Mouse (Mus musculus): ENCODE data around the gene Gm45234. TPM values are rescaled to one million over a fixed set of nuclear protein-coding genes. Genes with fewer than 3 reads are reported as not detected.

Gm45234 gene
- total and polyA plus RNA-seq, 2 experiments from 2014 or later, result 0.26 TPM; not detected in 1

GRCm38 (mm10) chr6:124722876-124723473 is 32.8 kb downstream of the Gm45234 start:
- no peak for TF ChIP-seq CTCF (IDR thresholded peaks at IDR 0.05; ENCODE audit: low read depth)
- Histone ChIP-seq H3K4me1 (ENCODE audit: insufficient read depth, low read length) (no peaks in the 10 kb centered on the region), H3K4me2 (ENCODE audit: low read depth, low read length) (no peak overlapping the region), H3K27me3 (ENCODE audit: insufficient read depth, low read length) (no peaks in the 10 kb centered on the region), H3K9ac (replicated peaks; ENCODE audit: low read length) (no peak overlapping the region), H3K27ac (no peak overlapping the region), H3K36me3 (ENCODE audit: insufficient read depth, low read length) (no peaks in the 10 kb centered on the region), H3K4me3 (ENCODE audit: low read length) (no peak overlapping the region), H3K9me3 (ENCODE audit: low read length) (no peaks in the 10 kb centered on the region)
- ATAC-seq (no peak), DNase-seq (ENCODE audit: low spot score) (no peak)
- WGBS, result 84% methylated on average over 6 of the region's 6 CpGs

- H3K9me3 ChIP-seq (ENCODE audit: low read length), result no peaks in the 10 kb centered on the region
- DNase-seq (ENCODE audit: low spot score), result no peak
- H3K36me3 ChIP-seq (ENCODE audit: insufficient read depth, low read length), result peaks cover 13% of the 10 kb centered on the region; the same call in 1 of the 2 replicates
- no peaks in the 10 kb centered on the region for H3K4me1 ChIP-seq (ENCODE audit: insufficient read depth, low read length)
- whole genome bisulfite sequencing, result 57% methylated on average over 11 of the region's 11 CpGs
- H3K27ac ChIP-seq, result no peak overlapping the region
- H3K4me2 ChIP-seq (ENCODE audit: low read depth, low read length), result no peak overlapping the region
- no peak overlapping the region for H3K4me3 ChIP-seq (ENCODE audit: low read length)
- H3K9ac ChIP-seq (replicated peaks; ENCODE audit: low read length), result no peak overlapping the region
- H3K27me3 ChIP-seq (ENCODE audit: insufficient read depth, low read length), result no peaks in the 10 kb centered on the region
- no peak for TF ChIP-seq CTCF (IDR thresholded peaks at IDR 0.05; ENCODE audit: low read depth)
- ATAC-seq, result no peak
These were observed 34.9 kb downstream of the Gm45234 start for GRCm38 (mm10) chr6:124720904-124721303.

DNA sequence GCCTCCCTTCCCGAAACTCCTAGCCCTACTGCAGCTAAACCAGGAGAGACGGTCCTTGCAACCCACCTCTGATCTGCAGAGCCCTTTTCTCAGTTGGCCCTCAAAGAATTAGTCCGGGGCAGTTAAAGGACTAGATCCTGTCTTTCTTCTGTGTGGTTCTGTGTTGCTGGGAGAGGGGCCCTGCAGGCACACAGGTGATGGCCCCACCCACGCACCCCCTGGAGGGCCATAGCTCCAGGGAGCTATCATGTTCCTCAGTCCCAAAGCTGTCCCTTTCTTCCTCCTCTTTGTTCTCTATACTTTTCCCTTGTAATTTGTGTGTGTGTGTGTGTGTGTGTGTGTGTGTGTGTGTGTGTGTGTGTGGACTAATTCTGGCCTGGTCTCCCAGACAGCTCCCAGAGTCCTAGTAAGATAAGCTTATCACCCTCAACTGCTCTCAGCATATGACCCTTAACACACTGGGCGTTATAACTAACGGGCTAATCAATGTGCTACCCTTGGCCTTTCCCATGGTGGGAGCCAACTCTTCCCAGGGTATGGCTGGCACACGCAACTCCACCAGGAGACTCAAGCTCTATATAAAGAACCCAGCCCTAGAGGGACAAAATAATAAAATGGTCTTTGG is 36.4 kb downstream of the Gm45234 start:
- Histone ChIP-seq H3K4me1 (ENCODE audit: insufficient read depth, low read length) (no peaks in the 10 kb centered on the region), H3K4me3 (ENCODE audit: low read length) (no peak overlapping the region), H3K36me3 (ENCODE audit: insufficient read depth, low read length) (peaks cover 27% of the 10 kb centered on the region; the same call in 1 of the 2 replicates), H3K27me3 (ENCODE audit: insufficient read depth, low read length) (no peaks in the 10 kb centered on the region), H3K27ac (no peak overlapping the region), H3K9me3 (ENCODE audit: low read length) (no peaks in the 10 kb centered on the region), H3K9ac (replicated peaks; ENCODE audit: low read length) (no peak overlapping the region), H3K4me2 (ENCODE audit: low read depth, low read length) (no peak overlapping the region)
- no peak for DNase-seq (ENCODE audit: low spot score)
- 77% methylated on average over 7 of the region's 7 CpGs for WGBS
- ATAC-seq, result no peak
- no peak for TF ChIP-seq CTCF (IDR thresholded peaks at IDR 0.05; ENCODE audit: low read depth)

DNA sequence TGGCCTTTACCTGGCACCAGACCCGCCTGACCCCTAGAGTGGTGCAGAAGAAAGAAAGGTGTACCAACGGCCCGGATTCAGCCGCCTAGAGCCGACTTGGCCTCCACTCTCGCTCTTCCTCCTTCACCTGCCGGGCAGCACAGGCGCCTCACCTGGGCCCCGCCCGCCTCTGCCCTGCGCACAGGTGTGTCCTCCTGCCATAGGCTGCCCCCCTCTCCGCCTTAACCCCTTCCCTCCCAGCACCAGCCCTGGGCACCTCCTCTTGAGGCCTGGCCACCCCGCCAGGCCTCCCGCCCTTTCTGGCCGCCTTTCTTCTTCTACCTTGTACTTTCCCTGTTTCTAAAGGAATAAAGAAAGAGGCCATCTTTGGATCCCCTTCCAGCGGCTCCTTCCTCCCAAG is 37.1 kb downstream of the Gm45234 start:
- no peak overlapping the region for H3K9ac ChIP-seq (replicated peaks; ENCODE audit: low read length)
- no peak overlapping the region for H3K27ac ChIP-seq
- peaks cover 27% of the 10 kb centered on the region; the same call in 1 of the 2 replicates for H3K36me3 ChIP-seq (ENCODE audit: insufficient read depth, low read length)
- peaks cover 2% of the 10 kb centered on the region; the same call in 1 of the 2 replicates for H3K4me1 ChIP-seq (ENCODE audit: insufficient read depth, low read length)
- no peak for TF ChIP-seq CTCF (IDR thresholded peaks at IDR 0.05; ENCODE audit: low read depth)
- no peak overlapping the region for H3K4me2 ChIP-seq (ENCODE audit: low read depth, low read length)
- H3K9me3 ChIP-seq (ENCODE audit: low read length), result no peaks in the 10 kb centered on the region
- no peak for DNase-seq (ENCODE audit: low spot score)
- no peaks in the 10 kb centered on the region for H3K27me3 ChIP-seq (ENCODE audit: insufficient read depth, low read length)
- 64% methylated on average over 16 of the region's 16 CpGs for WGBS
- no peak for ATAC-seq
- H3K4me3 ChIP-seq (ENCODE audit: low read length), result no peak overlapping the region

DNA sequence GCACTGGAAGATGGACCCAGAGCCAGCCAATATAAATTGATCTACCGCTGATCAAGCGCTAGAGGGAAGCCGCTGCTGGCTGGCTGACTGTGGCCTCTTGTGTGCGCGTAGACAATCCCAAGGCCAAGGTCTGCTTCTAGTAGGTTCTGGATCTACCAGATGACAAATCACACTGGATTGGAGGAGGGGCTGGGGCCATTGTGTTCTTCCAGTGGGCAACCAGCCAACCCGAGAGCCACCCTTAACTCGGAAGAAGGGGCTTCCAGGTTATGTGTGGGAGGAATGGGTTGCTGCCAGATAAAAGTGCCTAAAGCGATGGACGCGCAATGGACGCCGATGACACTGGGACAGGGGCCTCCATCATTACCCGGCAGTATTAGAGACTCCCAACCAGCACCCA is 37.9 kb downstream of the Gm45234 start:
- Histone ChIP-seq H3K4me3 (ENCODE audit: low read length) (no peak overlapping the region), H3K9ac (replicated peaks; ENCODE audit: low read length) (no peak overlapping the region), H3K27me3 (ENCODE audit: insufficient read depth, low read length) (no peaks in the 10 kb centered on the region), H3K9me3 (ENCODE audit: low read length) (no peaks in the 10 kb centered on the region), H3K36me3 (ENCODE audit: insufficient read depth, low read length) (peaks cover 27% of the 10 kb centered on the region; the same call in 1 of the 2 replicates), H3K27ac (no peak overlapping the region), H3K4me1 (ENCODE audit: insufficient read depth, low read length) (peaks cover 9% of the 10 kb centered on the region), H3K4me2 (ENCODE audit: low read depth, low read length) (no peak overlapping the region)
- WGBS, result 84% methylated on average over 13 of the region's 13 CpGs
- ATAC-seq (no peak), DNase-seq (ENCODE audit: low spot score) (no peak)
- no peak for TF ChIP-seq CTCF (IDR thresholded peaks at IDR 0.05; ENCODE audit: low read depth)

DNA sequence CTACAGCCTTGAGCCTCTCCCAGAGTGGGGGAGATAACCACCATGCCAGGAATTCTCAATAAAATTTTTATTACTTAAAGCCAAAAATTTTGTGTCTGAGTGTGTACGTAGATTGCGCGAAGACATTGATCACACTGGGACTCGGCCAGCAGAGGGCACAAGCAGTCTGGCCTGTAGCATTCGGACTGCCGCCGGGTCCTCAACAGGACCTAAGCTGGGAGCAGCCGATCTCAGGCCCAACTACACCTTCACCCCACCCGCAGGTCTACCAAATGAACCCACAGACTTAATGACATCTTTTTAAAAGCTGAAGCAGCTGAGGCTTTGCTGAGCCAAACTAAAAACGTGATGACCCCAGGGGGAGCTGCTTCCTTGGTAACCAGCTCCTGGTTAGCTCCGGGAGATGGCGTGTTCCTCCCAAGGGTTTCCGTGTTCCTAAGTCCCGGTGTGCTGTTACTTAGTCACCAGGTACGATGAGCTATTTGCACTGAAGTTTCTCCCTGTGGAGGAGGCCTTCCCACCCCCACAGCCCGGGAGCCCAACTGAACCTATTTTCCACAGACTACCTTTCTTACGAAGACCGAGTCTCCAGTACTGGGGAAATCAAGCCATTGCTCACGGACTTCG is 38.8 kb downstream of the Gm45234 start:
- ATAC-seq (no peak), DNase-seq (ENCODE audit: low spot score) (peak; percentile 73)

More for the DNA sequence above, 38.8 kb downstream of the Gm45234 start:
- Histone ChIP-seq H3K36me3 (ENCODE audit: insufficient read depth, low read length) (peaks cover 27% of the 10 kb centered on the region; the same call in 1 of the 2 replicates), H3K9me3 (ENCODE audit: low read length) (no peaks in the 10 kb centered on the region), H3K4me3 (ENCODE audit: low read length) (no peak overlapping the region), H3K4me2 (ENCODE audit: low read depth, low read length) (no peak overlapping the region), H3K4me1 (ENCODE audit: insufficient read depth, low read length) (peaks cover 10% of the 10 kb centered on the region), H3K9ac (replicated peaks; ENCODE audit: low read length) (no peak overlapping the region), H3K27ac (no peak overlapping the region), H3K27me3 (ENCODE audit: insufficient read depth, low read length) (no peaks in the 10 kb centered on the region)
- peak; percentile 74 for TF ChIP-seq CTCF (IDR thresholded peaks at IDR 0.05; ENCODE audit: low read depth)
- 55% methylated on average over 20 of the region's 20 CpGs for WGBS

Data from hindbrain, postnatal 0 days (tissue).